Mouse (Mus musculus) left cerebral cortex, adult 2 months (tissue): ENCODE measurements around the gene Plekhb2. TPM values are rescaled to one million over a fixed set of nuclear protein-coding genes. Genes with fewer than 3 reads are reported as not detected.
A peak's percentile ranks its signal among the peaks of the same experiment; 100 is the strongest.

ENCODE experiments used
- DNase-seq, 2 experiments: peaks; one replicate each; pipeline ENCODE4 v3.0.0; 2021 to 2022; ENCODE audit warnings: low spot score in 2 of 2, mixed read lengths in 1 of 2; ENCODE audit errors: extremely low spot score in 1 of 2
- H3K27ac ChIP-seq: fragments of 200-600 bp; 2 replicates; pipeline ENCODE4 v1.8.1; 2022
- H3K4me3 ChIP-seq: fragments of 200-600 bp; 2 replicates; pipeline ENCODE4 v1.8.1; 2022
- CTCF ChIP-seq: fragments of 200-600 bp; IDR thresholded peaks from 2 replicates; pipeline ENCODE4 v1.8.1; 2022; ENCODE audit warnings: antibody characterized with exemption, mild to moderate bottlenecking, moderate library complexity
- intact Hi-C: fragments of 180-260 bp; cut with DNase I; formaldehyde crosslinking; loops from one replicate; pipeline ENCODE4 v1.15.1; 2025
- total RNA-seq, 2 experiments: library from RNA; stranded (reverse); gene quantifications; 2 replicates each; pipeline ENCODE4 v1.2.3; 2021

Gene Plekhb2
- total RNA-seq, 2 experiments from 2014 or later, result 255 to 290 TPM

DNA sequence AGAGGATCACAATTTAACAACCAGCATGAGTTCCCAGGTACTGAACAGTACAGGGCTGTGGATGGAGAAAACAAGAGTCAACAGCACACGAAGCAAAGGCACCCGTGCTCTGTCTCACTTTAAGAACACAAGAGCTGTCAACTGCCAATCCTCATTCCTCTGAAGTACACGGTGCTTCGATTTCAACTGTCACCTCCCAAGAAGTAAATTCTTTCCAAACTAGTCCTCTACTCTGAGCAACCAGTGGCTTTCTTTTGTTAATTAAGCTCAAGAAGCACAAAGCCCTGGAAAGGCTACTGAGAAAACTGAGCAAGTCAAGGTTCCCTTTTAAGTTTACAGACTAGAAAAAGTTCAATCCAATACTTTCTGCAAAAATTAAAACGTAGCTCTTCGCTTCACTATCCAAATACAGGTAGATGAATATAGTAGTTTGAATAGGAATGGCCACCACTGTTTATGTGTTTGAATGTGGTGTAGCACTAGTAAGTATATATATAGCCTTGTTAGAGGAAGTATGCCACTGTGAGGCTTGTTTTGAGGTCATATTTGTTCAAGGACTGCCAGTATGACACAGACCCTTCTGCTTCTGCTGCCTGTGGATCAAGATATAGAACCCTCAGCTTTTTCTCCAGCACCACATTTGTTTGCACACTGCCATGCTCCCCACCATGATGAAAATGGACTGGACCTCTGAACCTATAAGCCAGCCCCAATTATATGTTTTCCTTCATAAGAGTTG lies 11.7 kb upstream of the Plekhb2 start:
- Histone ChIP-seq H3K27ac (0 out of 2 replicates have a peak overlapping the region, but pooled peaks have one; percentile 36), H3K4me3 (no peak overlapping the region)
- intact Hi-C loops, result no loop called here
- no peak for TF ChIP-seq CTCF
- DNase-seq, result no peak

DNA sequence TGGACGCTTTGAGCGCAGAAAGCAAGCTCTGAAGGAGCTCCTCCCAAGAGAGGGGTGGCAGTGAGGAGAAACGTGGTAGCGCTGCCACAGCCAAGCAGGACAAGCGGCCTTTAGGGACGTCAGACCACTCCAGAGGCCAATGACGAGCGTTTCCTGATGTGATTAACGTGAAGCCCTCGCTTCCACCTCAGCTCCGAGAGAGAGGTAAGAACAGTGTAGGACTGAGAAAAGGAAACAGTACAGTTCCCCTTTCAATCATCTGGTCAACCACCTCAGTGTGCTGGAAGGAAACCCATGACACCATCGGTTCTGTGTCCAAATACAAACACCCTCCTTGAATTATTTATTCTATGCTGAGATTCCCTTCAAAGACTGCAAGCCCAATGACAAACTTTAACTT lies 10.5 kb upstream of the Plekhb2 start:
- intact Hi-C loops, result no loop called here
- no peak for DNase-seq
- Histone ChIP-seq H3K27ac (0 out of 2 replicates have a peak overlapping the region, but pooled peaks have one; percentile 19), H3K4me3 (no peak overlapping the region)
- TF ChIP-seq CTCF, result no peak

GRCm38 (mm10) chr1:34841709-34842388 lies 7.9 kb upstream of the Plekhb2 start:
- no peak for DNase-seq
- intact Hi-C loops, result loop anchor here (2.0 kb wide), 1 partner anchor 39 kb away; no protein-coding TSS in a partner anchor

DNA sequence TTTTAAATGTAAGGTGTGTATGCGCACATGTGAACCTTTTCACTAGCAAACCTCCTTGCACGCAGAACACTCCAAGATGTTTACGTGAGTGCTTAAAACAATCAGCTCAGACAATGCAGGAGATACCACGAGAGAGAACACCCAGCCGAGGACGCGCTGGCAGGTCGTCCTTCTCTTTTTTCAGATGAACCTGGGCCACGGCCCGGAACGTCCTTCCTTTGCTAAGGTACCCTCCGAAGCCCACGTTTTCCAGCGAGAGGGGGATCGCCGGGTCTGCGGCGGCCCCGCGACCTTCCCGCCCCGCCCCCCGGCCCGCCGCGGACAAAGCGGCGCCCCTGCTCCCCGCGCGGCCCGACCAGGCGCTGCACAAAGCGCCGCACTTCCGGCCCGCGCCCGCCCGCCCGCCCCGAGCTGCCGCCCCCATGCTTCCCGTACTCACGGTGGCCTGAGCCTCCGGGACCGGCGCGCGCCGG lies 7.4 kb upstream of the Plekhb2 start:
- intact Hi-C loops, result loop anchor here (2.0 kb wide), 1 partner anchor 40 kb away; no protein-coding TSS in a partner anchor
- peak overlapping the region; percentile 91 for H3K4me3 ChIP-seq
- peak; percentile 19 for TF ChIP-seq CTCF
- peak in 1 of 2 experiments; percentile 35 for DNase-seq
- peak overlapping the region; percentile 93 for H3K27ac ChIP-seq

More at GRCm38 (mm10) chr1:34841709-34842388, 7.9 kb upstream of the Plekhb2 start:
- H3K27ac ChIP-seq, result peak overlapping the region; percentile 93
- H3K4me3 ChIP-seq, result peak overlapping the region; percentile 91
- TF ChIP-seq CTCF, result no peak

GRCm38 (mm10) chr1:34842887-34843618 lies 6.7 kb upstream of the Plekhb2 start, which contains the start of gene Fam168b:
TSS of gene Fam168b (minus strand) at chr1:34843065.
- Histone ChIP-seq H3K27ac (peak within 1 kb of the TSS; percentile 98), H3K4me3 (peak within 1 kb of the TSS; percentile 91)
- peak; percentile 89 for DNase-seq
- intact Hi-C loops, result loop anchor here (2.0 kb wide), 1 partner anchor 40 kb away; no protein-coding TSS in a partner anchor
- no peak; the same call in 1 of the 2 replicates for TF ChIP-seq CTCF

GRCm38 (mm10) chr1:34847070-34847469 lies 2.7 kb upstream of the Plekhb2 start:
- H3K4me3 ChIP-seq, result no peak overlapping the region
- H3K27ac ChIP-seq, result no peak overlapping the region
- TF ChIP-seq CTCF, result no peak
- no peak for DNase-seq
- intact Hi-C loops, result no loop called here

DNA sequence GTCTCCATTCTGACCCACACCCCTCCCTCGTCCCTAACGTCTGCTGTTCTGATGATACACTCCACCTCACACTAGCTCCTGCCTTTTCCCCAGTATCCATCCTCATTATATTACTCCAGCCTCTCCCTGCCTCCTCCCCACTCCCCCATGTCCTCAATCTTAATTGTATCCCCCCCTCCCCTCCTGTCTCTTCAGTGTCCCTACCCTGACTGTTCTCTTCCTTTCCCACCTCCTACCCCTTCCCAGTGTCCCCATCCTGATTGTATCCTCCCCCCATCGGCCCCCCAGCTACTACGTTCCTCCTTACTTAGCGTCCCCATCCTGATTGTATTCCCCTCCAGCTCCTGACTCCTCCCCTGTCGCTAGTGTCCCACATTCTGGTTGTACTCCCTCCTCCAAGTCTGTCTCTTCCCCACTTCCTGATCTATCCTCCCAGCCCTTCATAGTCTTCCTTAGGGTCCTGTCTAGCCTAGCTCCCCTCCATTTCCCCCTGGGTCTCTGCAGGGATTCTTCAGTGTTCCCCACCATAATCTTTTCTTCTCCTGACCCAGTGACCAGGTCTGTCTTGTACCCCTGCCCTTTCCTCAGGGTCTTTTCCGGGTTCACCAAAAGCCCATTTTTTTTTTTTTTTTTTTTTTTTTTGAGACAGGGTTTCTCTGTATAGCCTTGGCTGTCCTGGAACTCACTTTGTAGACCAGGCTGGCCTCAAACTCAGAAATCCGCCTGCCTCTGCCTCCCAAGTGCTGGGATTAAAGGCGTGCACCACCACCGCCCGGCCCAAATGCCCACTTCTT lies 764 bp downstream of the Plekhb2 start:
- intact Hi-C loops, result loop anchor here (5.0 kb wide), 2 partner anchors 98 to 113 kb away; no protein-coding TSS in a partner anchor
- no peak overlapping the region for H3K27ac ChIP-seq
- no peak for TF ChIP-seq CTCF
- no peak for DNase-seq
- H3K4me3 ChIP-seq, result peak overlapping the region; percentile 92

DNA sequence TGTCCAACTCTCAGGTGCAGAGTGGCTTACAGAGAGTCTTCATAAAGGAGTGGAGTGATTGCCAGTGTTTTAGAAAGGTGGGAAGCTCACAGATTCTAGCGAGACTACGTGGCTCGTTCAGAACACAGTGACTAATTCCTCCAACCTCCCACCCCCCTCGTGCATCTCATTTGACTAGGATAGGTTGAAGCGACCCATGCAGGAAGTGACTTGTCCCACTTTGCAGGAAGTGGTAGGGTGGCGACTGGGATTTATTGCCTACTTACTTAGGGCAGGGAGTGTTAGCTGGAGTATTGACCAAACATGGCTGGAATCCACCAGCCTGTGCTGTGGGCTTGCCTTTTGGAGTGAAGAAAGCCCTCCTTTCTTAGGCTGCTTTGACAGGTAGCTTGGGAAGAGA lies 1.8 kb downstream of the Plekhb2 start:
- no peak for TF ChIP-seq CTCF
- Histone ChIP-seq H3K27ac (peak overlapping the region; percentile 32; the same call in 1 of the 2 replicates), H3K4me3 (peak overlapping the region; percentile 92; the same call in 1 of the 2 replicates)
- intact Hi-C loops, result loop anchor here (5.0 kb wide), 2 partner anchors 99 to 114 kb away; no protein-coding TSS in a partner anchor
- DNase-seq, result peak; percentile 39 to 44

- no peak for DNase-seq
- H3K27ac ChIP-seq, result no peak overlapping the region; the same call in 1 of the 2 replicates
- peak overlapping the region; percentile 92; the same call in 1 of the 2 replicates for H3K4me3 ChIP-seq
- intact Hi-C loops, result loop anchor here (5.0 kb wide), 2 partner anchors 100 to 115 kb away; no protein-coding TSS in a partner anchor
- no peak for TF ChIP-seq CTCF
Measured at GRCm38 (mm10) chr1:34852116-34852878, 2.5 kb downstream of the Plekhb2 start.

DNA sequence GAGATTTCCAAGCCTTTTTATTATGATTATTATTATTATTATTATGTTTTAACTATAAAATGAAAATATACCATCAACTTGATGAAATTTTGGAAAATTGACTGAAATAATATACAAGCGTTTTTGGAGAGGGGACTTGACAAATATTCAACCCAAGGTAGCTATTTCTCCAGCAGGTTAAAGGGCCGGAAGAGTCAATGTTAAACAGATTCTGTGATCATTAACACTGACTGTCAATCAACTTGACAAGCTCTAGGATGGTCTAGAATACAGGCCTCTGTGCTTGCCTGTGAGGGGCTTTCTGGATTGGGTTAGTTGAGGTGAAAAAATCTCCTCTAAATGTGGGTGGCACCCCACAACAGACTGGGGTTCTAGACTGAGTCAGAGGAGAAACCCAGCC lies 4.0 kb downstream of the Plekhb2 start:
- intact Hi-C loops, result loop anchor here (5.0 kb wide), 2 partner anchors 101 to 116 kb away; no protein-coding TSS in a partner anchor
- no peak for TF ChIP-seq CTCF
- no peak overlapping the region for H3K4me3 ChIP-seq
- no peak overlapping the region for H3K27ac ChIP-seq
- no peak for DNase-seq
